Mouse (Mus musculus) spleen, embryonic (tissue): ENCODE measurements at regions not wholly inside any gene's neighbourhood (a gene's known extent, or its start where the extent isn't known, plus 50 kb on each side); places are given as distances from the start of the nearest gene placed in this dataset.

Source experiments
- CTCF ChIA-PET: fragments of 350-600 bp; sonication (Branson Sonifier 250); formaldehyde crosslinking; loops from one replicate; lab custom pipeline; 2022; lab: Charles Lee

DNA sequence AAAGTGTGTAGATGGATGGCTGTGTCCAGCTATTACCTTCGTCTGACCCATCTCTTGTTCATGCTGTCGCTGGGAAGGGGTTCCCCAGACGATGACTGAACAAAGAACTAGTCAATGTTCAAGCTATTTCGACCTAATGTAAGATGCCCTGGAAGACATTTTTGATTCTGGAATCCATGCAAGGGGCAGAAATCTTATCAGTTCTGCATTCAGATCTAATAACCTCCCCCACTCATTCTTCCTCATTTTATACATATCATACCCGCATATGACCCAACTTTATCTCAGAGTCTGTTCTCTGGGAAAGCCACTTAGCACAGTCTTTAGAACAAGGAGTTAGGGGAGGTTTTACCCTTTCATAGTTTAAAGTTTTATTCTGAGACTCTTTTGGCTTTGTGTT lies 52.2 kb upstream of the 2310009B15Rik start:
- CTCF ChIA-PET: interaction anchor here (0.7 kb wide), 1 partner anchor 755 kb away, joined by 3 read pairs; no protein-coding TSS in a partner anchor

DNA sequence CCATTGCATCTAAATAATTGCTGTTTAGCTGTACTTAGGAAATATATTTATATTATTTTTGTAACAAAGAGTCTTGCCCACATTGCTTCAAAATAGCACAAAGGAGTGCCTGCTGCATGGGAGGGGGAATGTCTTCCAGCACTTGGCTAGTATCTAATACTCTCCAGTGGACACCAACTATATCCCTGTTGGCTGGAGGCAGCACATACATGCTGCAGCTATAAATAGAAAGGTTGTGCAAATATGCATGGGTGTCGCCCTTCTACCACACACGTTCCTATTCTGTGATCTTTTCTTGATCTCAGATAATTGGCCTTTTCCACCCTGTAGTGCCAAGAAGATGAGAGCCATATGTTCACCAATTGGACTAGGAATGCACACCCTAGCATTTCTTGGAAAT lies 53.0 kb upstream of the 2310009B15Rik start:
- CTCF ChIA-PET: no interaction called here

DNA sequence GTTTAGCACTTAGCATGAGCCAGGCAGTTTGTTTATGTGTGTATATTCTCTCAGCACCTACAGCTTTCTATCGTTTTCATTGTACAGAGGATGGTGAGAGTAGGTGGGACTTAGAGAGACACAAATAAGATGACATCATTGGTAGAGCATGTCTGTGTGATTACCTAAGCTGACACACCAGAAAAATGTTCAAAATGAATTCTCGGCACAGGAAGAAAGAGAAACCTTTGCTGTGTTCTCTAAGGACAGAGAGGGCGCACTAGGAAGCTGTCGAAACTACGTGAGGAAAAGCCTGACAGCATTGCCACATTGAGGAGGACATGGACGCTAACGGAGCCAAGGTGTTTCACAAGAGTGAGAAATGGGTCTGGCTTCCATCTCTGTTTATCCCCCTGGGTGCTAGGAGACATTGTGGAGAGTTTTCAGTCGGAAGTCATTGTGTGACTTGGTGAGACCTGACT lies 51.0 kb upstream of the Dennd1b start:
- CTCF ChIA-PET: interaction anchor here (0.6 kb wide), 1 partner anchor 13 kb away, joined by 4 read pairs; no protein-coding TSS in a partner anchor

DNA sequence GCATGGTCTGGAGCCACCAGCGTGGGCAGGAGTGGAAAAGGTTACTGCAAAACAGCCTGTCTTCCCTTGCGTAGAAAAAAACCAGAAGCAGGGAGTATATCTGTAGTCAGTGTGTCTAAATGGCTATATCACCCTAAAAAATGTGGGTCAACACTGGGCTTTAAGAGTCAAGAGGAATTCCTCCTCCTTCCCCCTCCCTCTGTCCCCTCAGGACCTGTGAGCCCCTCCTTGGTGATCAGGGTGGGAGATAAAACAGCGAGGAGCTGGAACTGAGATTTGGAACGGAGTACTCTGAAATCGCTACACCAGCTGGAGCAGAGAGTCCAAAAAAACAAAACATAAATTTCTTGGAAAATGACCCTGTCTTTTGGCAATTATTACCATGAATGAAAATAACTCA lies 50.3 kb upstream of the Dennd1b start:
- CTCF ChIA-PET: no interaction called here

DNA sequence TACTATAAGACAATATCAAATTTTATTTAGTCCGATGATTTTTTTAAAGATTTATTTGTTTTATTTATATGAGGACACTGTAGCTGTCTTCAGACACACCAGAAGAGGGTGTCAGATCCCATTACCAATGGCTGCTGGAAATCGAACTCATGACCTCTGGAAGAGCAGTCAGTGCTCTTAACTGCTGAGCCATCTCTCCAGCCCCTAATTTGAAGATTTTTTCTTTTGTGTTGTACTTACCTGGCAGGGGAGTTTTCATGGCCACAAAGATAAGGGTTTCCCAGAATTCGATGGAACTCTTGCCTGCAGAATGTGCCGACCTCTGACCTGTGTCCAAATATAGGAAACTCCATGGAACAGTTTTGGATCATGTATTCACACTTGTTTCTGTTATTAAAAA lies 49.8 kb upstream of the Dennd1b start:
- CTCF ChIA-PET: interaction anchor here (0.6 kb wide), 1 partner anchor 224 kb away, joined by 5 read pairs; no protein-coding TSS in a partner anchor
